ENCODE assay signal across 8 mouse cellular contexts in genomic region chr9:121995508-121996131, GRCm38 (mm10). TPM values are rescaled to one million over a fixed set of nuclear protein-coding genes. Genes with fewer than 3 reads are reported as not detected.
DNase-seq lines count a peak whose midpoint lies in the region; ATAC-seq and TF ChIP-seq lines count a peak whose summit lies in the region.

No protein-coding gene starts in this region.

- peak; percentile 58 for ATAC-seq in heart, embryonic 12.5 days (ENCODE audit: insufficient number of reproducible peaks, low FRiP score)
- ATAC-seq in kidney, postnatal 0 days (replicated peaks; ENCODE audit: low FRiP score, low read depth): peak; percentile 81

- H3K9ac ChIP-seq in heart, embryonic 12.5 days: peak overlapping the region; percentile 74
- peak overlapping the region; percentile 71 for H3K9ac ChIP-seq in kidney, postnatal 0 days (ENCODE audit: low read depth, low read length)

- H3K4me1 ChIP-seq in forebrain, embryonic 10.5 days: peaks cover 19% of the 10 kb centered on the region
- peaks cover 3% of the 10 kb centered on the region; the same call in 1 of the 2 replicates for H3K4me1 ChIP-seq in heart, embryonic 12.5 days (replicated peaks)
- H3K4me1 ChIP-seq in kidney, postnatal 0 days (replicated peaks; ENCODE audit: insufficient read depth, low read length): no peaks in the 10 kb centered on the region

- WGBS in forebrain, embryonic 10.5 days: under 1% methylated on average over 52 of the region's 53 CpGs
- WGBS in heart, embryonic 12.5 days: under 1% methylated on average over 53 of the region's 53 CpGs
- under 1% methylated on average over 50 of the region's 53 CpGs for WGBS in kidney, postnatal 0 days

- H3K9me3 ChIP-seq in forebrain, embryonic 10.5 days: no peaks in the 10 kb centered on the region
- no peaks in the 10 kb centered on the region for H3K9me3 ChIP-seq in heart, embryonic 12.5 days (replicated peaks)
- no peaks in the 10 kb centered on the region for H3K9me3 ChIP-seq in kidney, postnatal 0 days (replicated peaks; ENCODE audit: low read length)

- TF ChIP-seq CTCF in brain, embryonic 14.5 days (IDR thresholded peaks at IDR 0.05; ENCODE audit: borderline replicate concordance, extremely low read depth, insufficient read depth, insufficient read length): no peak
- no peak for TF ChIP-seq CTCF in kidney, postnatal 0 days (IDR thresholded peaks at IDR 0.05; ENCODE audit: low read depth)

- peak; percentile 88 for DNase-seq in 3134 (ENCODE audit: extremely low read depth, insufficient read length, low spot score)
- DNase-seq in brain, embryonic 14.5 days (ENCODE audit: low read depth): peak; percentile 94
- peak; percentile 80 for DNase-seq in forebrain, embryonic 10.5 days (ENCODE audit: extremely low spot score, low spot score)
- peak; percentile 79 for DNase-seq in kidney, postnatal 0 days (ENCODE audit: low spot score)
- peak; percentile 68 for DNase-seq in liver
- DNase-seq in neural tube, embryonic 10.5 days (ENCODE audit: extremely low spot score, low spot score): peak; percentile 81
- DNase-seq in thymus, adult 18-20 months: peak; percentile 40 to 55

- no peaks in the 10 kb centered on the region for H3K27me3 ChIP-seq in forebrain, embryonic 10.5 days (ENCODE audit: poor library complexity, severe bottlenecking)
- H3K27me3 ChIP-seq in heart, embryonic 12.5 days (replicated peaks): 0 out of 2 replicates have a peak, but pooled peaks cover 10% of the 10 kb centered on the region
- no peaks in the 10 kb centered on the region for H3K27me3 ChIP-seq in kidney, postnatal 0 days (ENCODE audit: insufficient read depth, low read length)

- H3K27ac ChIP-seq in forebrain, embryonic 10.5 days: peak overlapping the region; percentile 86
- no peak overlapping the region for H3K27ac ChIP-seq in heart, embryonic 12.5 days (ENCODE audit: poor library complexity, severe bottlenecking)
- H3K27ac ChIP-seq in kidney, postnatal 0 days: no peak overlapping the region

- H3K4me2 ChIP-seq in heart, embryonic 12.5 days: peak overlapping the region; percentile 95
- H3K4me2 ChIP-seq in kidney, postnatal 0 days (ENCODE audit: low read length): peak overlapping the region; percentile 97

- H3K4me3 ChIP-seq in forebrain, embryonic 10.5 days: peak overlapping the region; percentile 94
- H3K4me3 ChIP-seq in heart, embryonic 12.5 days: peak overlapping the region; percentile 66
- H3K4me3 ChIP-seq in kidney, postnatal 0 days (replicated peaks; ENCODE audit: low read depth, low read length): peak overlapping the region; percentile 73

- H3K36me3 ChIP-seq in forebrain, embryonic 10.5 days (replicated peaks): no peaks in the 10 kb centered on the region; the same call in 1 of the 2 replicates
- no peaks in the 10 kb centered on the region for H3K36me3 ChIP-seq in heart, embryonic 12.5 days
- no peaks in the 10 kb centered on the region for H3K36me3 ChIP-seq in kidney, postnatal 0 days (ENCODE audit: insufficient read depth, low read length)

- TF ChIP-seq POLR2A in brain, embryonic 14.5 days (IDR thresholded peaks at IDR 0.05; ENCODE audit: borderline replicate concordance, extremely low read depth, insufficient read depth, insufficient read length, poor library complexity, severe bottlenecking): peak; percentile 38; the same call in 1 of the 2 replicates

RNA-seq across cellular contexts. Expression of gene Pomgnt2, which starts 1.3 kb away (rescaled TPM):
- 30.2 and 31.9 TPM in 2 replicates for polyA plus RNA-seq in brain, embryonic 14.5 days (2012; rRNA removed)
- 12.5 and 13.6 TPM in 2 replicates for polyA plus RNA-seq in forebrain, embryonic 10.5 days (2016; fragmentation: Nextera tagmentation; extraction: Ambion mirVana)
- polyA plus RNA-seq in heart, embryonic 12.5 days (2016; fragmentation: Nextera tagmentation; extraction: Ambion mirVana): 14.3 and 14.7 TPM in 2 replicates
- polyA plus RNA-seq in kidney, postnatal 0 days (2015; fragmentation: Nextera tagmentation; extraction: Ambion mirVana): 12.6 and 13.0 TPM in 2 replicates

RNA-seq across cellular contexts. Expression of gene Fam198a, which starts 44.8 kb away (rescaled TPM):
- 1.0 and 1.6 TPM in 2 replicates for polyA plus RNA-seq in brain, embryonic 14.5 days (2012; rRNA removed)
- 0.41 and 0.58 TPM in 2 replicates for polyA plus RNA-seq in forebrain, embryonic 10.5 days (2016; fragmentation: Nextera tagmentation; extraction: Ambion mirVana)
- polyA plus RNA-seq in heart, embryonic 12.5 days (2016; fragmentation: Nextera tagmentation; extraction: Ambion mirVana): 0.68 and 1.00 TPM in 2 replicates
- 0.37 and 0.50 TPM in 2 replicates for polyA plus RNA-seq in kidney, postnatal 0 days (2015; fragmentation: Nextera tagmentation; extraction: Ambion mirVana)
